Mouse (Mus musculus): ENCODE measurements around the gene Plxdc1.

Gene Plxdc1

GRCm38 (mm10) chr11:97985727-97986677 lies at the start of gene Plxdc1:
TSS of gene Plxdc1 (minus strand) at chr11:97986444.
- DNase-seq: no peak

GRCm38 (mm10) chr11:98035977-98036377 lies 49.7 kb upstream of the Plxdc1 start:
- DNase-seq: peak; percentile 68

- no peak for DNase-seq
Measured at GRCm38 (mm10) chr11:98034840-98035239, 48.6 kb upstream of the Plxdc1 start.

GRCm38 (mm10) chr11:98034061-98034460 lies 47.8 kb upstream of the Plxdc1 start:
- no peak for DNase-seq

- peak; percentile 70 for DNase-seq
Measured at GRCm38 (mm10) chr11:98031443-98031770, 45.2 kb upstream of the Plxdc1 start.

- DNase-seq: no peak
Measured at GRCm38 (mm10) chr11:98030701-98031442, 44.6 kb upstream of the Plxdc1 start.

- no peak for DNase-seq
Measured at GRCm38 (mm10) chr11:98027785-98028184, 41.5 kb upstream of the Plxdc1 start.

- DNase-seq: no peak
Measured at GRCm38 (mm10) chr11:98027297-98027688, 41.0 kb upstream of the Plxdc1 start.

GRCm38 (mm10) chr11:98026570-98027296 lies 40.5 kb upstream of the Plxdc1 start, which contains the start of gene Rpl19:
TSS of gene Rpl19 (plus strand) at chr11:98026710.
- DNase-seq: peak; percentile 93

- DNase-seq: no peak
Measured at GRCm38 (mm10) chr11:98026248-98026569, 40.0 kb upstream of the Plxdc1 start.

GRCm38 (mm10) chr11:98024516-98024915 lies 38.3 kb upstream of the Plxdc1 start:
- DNase-seq: no peak

- peak; percentile 51 for DNase-seq
Measured at GRCm38 (mm10) chr11:98022555-98023371, 36.5 kb upstream of the Plxdc1 start, which contains the start of gene Cacnb1. TSS of gene Cacnb1 (minus strand) at chr11:98023034.

- DNase-seq: no peak
Measured at GRCm38 (mm10) chr11:98022253-98022554, 36.0 kb upstream of the Plxdc1 start.

- DNase-seq: peak; percentile 50
Measured at GRCm38 (mm10) chr11:98021565-98022252, 35.5 kb upstream of the Plxdc1 start.

GRCm38 (mm10) chr11:98021118-98021517 lies 34.9 kb upstream of the Plxdc1 start:
- no peak for DNase-seq

GRCm38 (mm10) chr11:98020710-98021109 lies 34.5 kb upstream of the Plxdc1 start:
- DNase-seq: no peak

- DNase-seq: no peak
Measured at GRCm38 (mm10) chr11:98019883-98020610, 33.8 kb upstream of the Plxdc1 start.

- DNase-seq: no peak
Measured at GRCm38 (mm10) chr11:98018858-98019641, 32.8 kb upstream of the Plxdc1 start.

GRCm38 (mm10) chr11:98018222-98018621 lies 32.0 kb upstream of the Plxdc1 start:
- DNase-seq: no peak

GRCm38 (mm10) chr11:98016824-98017223 lies 30.6 kb upstream of the Plxdc1 start:
- no peak for DNase-seq

Measured in cerebellum, adult 11 months (tissue).